Mouse (Mus musculus) midbrain, postnatal 0 days (tissue): ENCODE measurements around the gene Olfr815. TPM values are rescaled to one million over a fixed set of nuclear protein-coding genes. Genes with fewer than 3 reads are reported as not detected.
"Not testable (repeated sequence)": the region's sequence is repeated elsewhere in the genome, so short reads cannot be mapped to it uniquely, and the experiment has no call there.

Experiments
- ATAC-seq: fragments of 200-750 bp; cut with Nextera tagmentation; 2 replicates; pipeline ENCODE4 v1.8.0; 2017; ENCODE audit warnings: moderate number of reproducible peaks, mild to moderate bottlenecking, moderate TSS enrichment, moderate library complexity; ENCODE audit not compliant: low FRiP score
- DNase-seq: peaks from one replicate; pipeline ENCODE4 v3.0.0-alpha.2; 2015; ENCODE audit warnings: low spot score
- H3K27ac ChIP-seq: fragments of 300-500 bp; sonication (generic); 2 replicates; pipeline ENCODE4 v1.5.1; 2014; ENCODE audit warnings: low read depth, mild to moderate bottlenecking, low read length, mixed read lengths
- H3K27me3 ChIP-seq: fragments of 300-500 bp; sonication (generic); 2 replicates; pipeline ENCODE4 v1.6.1; 2014; ENCODE audit warnings: low read length, control low read depth, mixed read lengths; ENCODE audit not compliant: insufficient read depth
- H3K36me3 ChIP-seq: fragments of 300-500 bp; sonication (generic); 2 replicates; pipeline ENCODE4 v1.6.1; 2014; ENCODE audit warnings: low read length, control low read depth, mixed read lengths; ENCODE audit not compliant: insufficient read depth
- H3K4me1 ChIP-seq: fragments of 300-500 bp; sonication (generic); 2 replicates; pipeline ENCODE4 v1.6.1; 2014; ENCODE audit warnings: mild to moderate bottlenecking, control low read depth, antibody characterized with exemption, low read length, mixed read lengths; ENCODE audit not compliant: insufficient read depth
- H3K4me2 ChIP-seq: fragments of 300-500 bp; sonication (generic); 2 replicates; pipeline ENCODE4 v1.6.1; 2014; ENCODE audit warnings: low read depth, mild to moderate bottlenecking, low read length, mixed read lengths; ENCODE audit not compliant: poor library complexity, severe bottlenecking
- H3K4me3 ChIP-seq: fragments of 300-500 bp; sonication (generic); 2 replicates; pipeline ENCODE4 v1.5.1; 2014; ENCODE audit warnings: low read depth, mild to moderate bottlenecking, low read length, moderate library complexity
- H3K9ac ChIP-seq: fragments of 300-500 bp; sonication (generic); replicated peaks from 2 replicates; pipeline ENCODE4 v1.6.1; 2014; ENCODE audit warnings: mild to moderate bottlenecking, low read length, moderate library complexity, mixed read lengths; ENCODE audit not compliant: poor library complexity, severe bottlenecking
- H3K9me3 ChIP-seq: fragments of 300-500 bp; sonication (generic); 2 replicates; pipeline ENCODE4 v1.6.1; 2016; ENCODE audit warnings: low read length, control low read depth
- CTCF ChIP-seq: IDR thresholded peaks from 2 replicates; pipeline ENCODE4 v1.5.1; 2016; ENCODE audit warnings: antibody characterized with exemption, mild to moderate bottlenecking
- WGBS: fragments of 180-500 bp; shearing (Covaris S2); extraction: QIAGEN DNeasy Blood & Tissue Kit; methylation state at CpG from one replicate; pipeline ENCODE4 v1.1.7; 2014; 5-methylcytosine and 5-hydroxymethylcytosine counted together
- polyA plus RNA-seq: library from polyadenylated mRNA; unstranded; fragments of >200 nt; fragmentation: Nextera tagmentation; extraction: Ambion mirVana; gene quantifications from 2 replicates; pipeline ENCODE4 v1.2.1, GENCODE M21; 2015
- total RNA-seq: library from RNA; depleted of rRNA; stranded (reverse); fragments of >200 nt; gene quantifications from 2 replicates; pipeline ENCODE4 v1.2.3, GENCODE M21; 2014; rRNA removed

The Olfr815 gene
- total RNA-seq (not detected in 2 replicates), polyA plus RNA-seq (not detected in 2 replicates)

DNA sequence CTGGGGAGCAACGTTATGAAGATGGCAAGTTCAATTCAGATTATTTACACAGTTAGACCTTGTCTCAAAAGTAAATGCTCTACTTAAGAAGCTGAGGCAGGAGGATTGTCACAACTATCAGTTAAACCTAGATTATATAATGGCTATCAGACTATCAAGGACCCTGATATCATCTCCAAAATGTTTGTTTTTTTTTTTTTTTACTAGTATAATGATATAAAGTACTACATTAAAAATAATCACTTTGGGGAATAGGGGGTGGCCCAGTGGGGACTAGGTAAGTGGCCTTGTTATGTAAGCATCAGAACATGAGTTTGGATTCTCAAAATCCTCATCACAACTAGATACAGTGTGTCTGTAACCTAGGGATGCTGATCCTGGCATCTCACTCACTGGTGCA, at the start of gene Olfr815:
TSS of gene Olfr815 (minus strand) at position 101 of the 400 bp plus-strand sequence.
- not testable (repeated sequence) for H3K36me3 ChIP-seq, H3K4me2 ChIP-seq, DNase-seq, ATAC-seq, H3K4me3 ChIP-seq, H3K4me1 ChIP-seq, H3K27me3 ChIP-seq, H3K27ac ChIP-seq, H3K9me3 ChIP-seq, H3K9ac ChIP-seq
- WGBS = no CpG with 5 or more reads among the region's 1 CpGs

DNA sequence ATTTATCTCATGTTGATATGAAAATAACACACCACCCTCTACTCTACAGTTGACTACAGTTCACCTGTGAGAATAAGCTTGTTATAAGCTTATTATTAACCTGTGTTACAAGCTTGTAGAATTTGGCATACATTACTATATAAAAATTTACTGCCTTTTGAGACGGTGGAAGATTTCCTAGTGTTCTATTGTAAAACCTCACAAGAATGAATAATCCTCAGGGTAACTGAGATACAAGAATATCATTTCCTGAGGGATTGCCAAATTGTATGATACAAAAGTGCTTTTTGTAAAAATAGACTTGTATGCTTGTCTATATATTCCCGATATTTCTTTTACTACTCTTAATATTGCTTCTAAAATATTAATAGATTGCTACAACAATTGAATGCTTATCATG, 43.3 kb upstream of the Olfr815 start, which contains the start of gene Olfr818:
TSS of gene Olfr818 (minus strand) at position 101 of the 400 bp plus-strand sequence.
- H3K4me3 ChIP-seq = no peak within 1 kb of the TSS
- H3K27me3 ChIP-seq = no peaks in the 10 kb centered on the region
- DNase-seq = no peak
- no peak within 1 kb of the TSS for H3K9ac ChIP-seq
- no peak within 1 kb of the TSS for H3K4me2 ChIP-seq
- 79% methylated on average over 2 of the region's 2 CpGs for WGBS
- no peak for ATAC-seq
- TF ChIP-seq CTCF = no peak
- no peaks in the 10 kb centered on the region for H3K36me3 ChIP-seq
- H3K4me1 ChIP-seq = no peaks in the 10 kb centered on the region
- H3K27ac ChIP-seq = no peak within 1 kb of the TSS
- no peaks in the 10 kb centered on the region for H3K9me3 ChIP-seq

DNA sequence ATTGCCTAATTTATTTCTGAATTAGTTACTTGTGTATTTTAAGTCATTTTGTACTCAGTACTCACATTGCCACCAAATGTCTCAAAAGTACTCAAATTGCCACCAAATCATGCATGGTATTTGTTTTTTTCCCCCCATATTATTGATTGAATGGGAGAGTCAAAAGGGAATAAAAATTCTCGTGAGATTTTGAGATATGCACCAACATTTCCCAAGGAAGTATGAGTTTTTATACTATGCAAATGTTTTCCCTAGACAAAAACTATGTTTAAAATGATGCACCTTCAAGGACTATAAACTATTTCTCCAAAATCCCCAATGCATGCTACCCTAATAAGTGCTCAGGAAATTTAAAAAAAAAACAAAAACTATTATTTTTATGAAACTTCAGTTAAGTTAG, 9.8 kb upstream of the Olfr815 start, which contains the start of gene Olfr816:
TSS of gene Olfr816 (minus strand) at position 101 of the 400 bp plus-strand sequence.
- no peak for TF ChIP-seq CTCF
- 61% methylated on average over 1 of the region's 1 CpGs for WGBS
- Histone ChIP-seq H3K4me1 (no peaks in the 10 kb centered on the region), H3K27me3 (no peaks in the 10 kb centered on the region), H3K4me3 (no peak within 1 kb of the TSS), H3K9me3 (no peaks in the 10 kb centered on the region), H3K4me2 (no peak within 1 kb of the TSS), H3K36me3 (no peaks in the 10 kb centered on the region), H3K9ac (no peak within 1 kb of the TSS), H3K27ac (no peak within 1 kb of the TSS)
- no peak for DNase-seq
- no peak for ATAC-seq

DNA sequence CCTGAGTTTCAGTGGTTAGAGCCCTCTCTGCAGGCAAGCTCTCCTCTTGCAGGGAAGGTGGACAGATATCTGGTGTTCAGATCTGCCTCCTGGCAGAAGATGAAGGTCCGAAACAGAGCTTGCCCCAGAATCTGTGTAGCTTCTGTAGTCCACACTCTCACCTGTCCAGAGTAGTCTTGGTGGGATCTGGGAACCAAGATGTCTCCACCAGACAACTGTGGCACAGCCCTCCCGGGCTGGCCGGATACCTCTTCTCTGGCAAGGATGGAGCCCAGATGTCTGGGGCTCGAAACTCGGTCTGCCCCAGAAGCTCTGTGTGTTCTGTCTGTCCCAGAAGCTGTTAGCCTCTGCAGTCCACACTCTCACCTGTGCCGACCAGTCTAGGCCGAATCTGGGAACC, 19.7 kb downstream of the Olfr815 start:
- Histone ChIP-seq H3K9me3 (no peaks in the 10 kb centered on the region), H3K4me2 (no peak overlapping the region), H3K27me3 (no peaks in the 10 kb centered on the region), H3K9ac (no peak overlapping the region), H3K27ac (no peak overlapping the region), H3K4me1 (no peaks in the 10 kb centered on the region), H3K36me3 (no peaks in the 10 kb centered on the region), H3K4me3 (no peak overlapping the region)
- TF ChIP-seq CTCF = no peak
- WGBS = 96% methylated on average over 7 of the region's 7 CpGs
- no peak for DNase-seq
- ATAC-seq = no peak

DNA sequence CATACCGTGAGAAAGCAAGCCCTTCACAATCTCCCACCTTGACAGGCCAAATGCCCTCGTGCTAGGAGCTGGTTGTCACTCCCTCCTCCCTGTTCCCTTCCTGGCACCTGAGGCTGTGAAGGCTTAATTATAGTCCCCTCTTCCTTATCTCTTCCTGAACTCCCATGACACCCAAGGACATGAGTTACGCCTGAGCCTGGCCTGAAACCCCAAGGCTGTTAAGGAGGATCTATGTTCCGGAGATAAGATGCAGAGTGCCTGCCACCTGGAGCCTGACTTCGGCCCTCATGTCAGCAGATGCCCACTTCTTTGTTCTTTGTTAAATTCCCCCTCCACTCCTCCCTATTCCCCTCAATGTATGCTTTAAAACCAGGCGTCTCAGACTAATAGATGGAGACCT, 20.2 kb downstream of the Olfr815 start:
- WGBS = 88% methylated on average over 6 of the region's 6 CpGs
- not testable (repeated sequence) for H3K9ac ChIP-seq, H3K4me1 ChIP-seq, DNase-seq, H3K4me3 ChIP-seq, ATAC-seq, H3K36me3 ChIP-seq, H3K4me2 ChIP-seq, H3K27ac ChIP-seq, H3K9me3 ChIP-seq, H3K27me3 ChIP-seq

DNA sequence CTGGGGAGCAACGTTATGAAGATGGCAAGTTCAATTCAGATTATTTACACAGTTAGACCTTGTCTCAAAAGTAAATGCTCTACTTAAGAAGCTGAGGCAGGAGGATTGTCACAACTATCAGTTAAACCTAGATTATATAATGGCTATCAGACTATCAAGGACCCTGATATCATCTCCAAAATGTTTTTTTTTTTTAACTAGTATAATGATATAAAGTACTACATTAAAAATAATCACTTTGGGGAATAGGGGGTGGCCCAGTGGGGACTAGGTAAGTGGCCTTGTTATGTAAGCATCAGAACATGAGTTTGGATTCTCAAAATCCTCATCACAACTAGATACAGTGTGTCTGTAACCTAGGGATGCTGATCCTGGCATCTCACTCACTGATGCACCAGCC, 25.9 kb downstream of the Olfr815 start, which contains the start of gene Olfr814:
TSS of gene Olfr814 (minus strand) at position 101 of the 400 bp plus-strand sequence.
- H3K4me2 ChIP-seq, H3K9me3 ChIP-seq, H3K4me3 ChIP-seq, H3K27me3 ChIP-seq, H3K27ac ChIP-seq, H3K4me1 ChIP-seq, DNase-seq, H3K9ac ChIP-seq, H3K36me3 ChIP-seq, ATAC-seq: not testable (repeated sequence)
- WGBS = no CpG with 5 or more reads among the region's 1 CpGs
